In the genomic region with DNA sequence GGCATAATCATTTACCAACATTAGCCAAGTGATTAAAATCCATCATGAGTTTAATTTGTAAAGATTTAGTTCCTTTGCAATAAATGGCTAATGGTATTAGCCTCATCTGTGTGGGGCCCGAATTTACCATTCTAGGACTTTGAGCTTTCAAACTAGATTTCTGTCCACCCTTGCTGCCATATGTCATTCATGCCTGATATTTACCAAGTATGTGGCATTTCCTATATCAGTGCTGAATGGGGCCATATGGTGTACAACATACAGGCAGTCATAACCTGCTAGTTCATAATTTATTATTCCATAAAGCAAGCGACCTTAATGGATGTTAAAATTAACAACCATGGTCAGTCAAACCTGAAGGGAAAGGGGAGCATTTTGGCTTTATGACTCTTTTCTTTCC, we compare ENCODE assay signal across 10 mouse cellular contexts. TPM values are rescaled to one million over a fixed set of nuclear protein-coding genes. Genes with fewer than 3 reads are reported as not detected.
DNase-seq lines count a peak whose midpoint lies in the region; ATAC-seq lines count a peak whose summit lies in the region.
"Had no signal": no experiment of that assay in that cellular context is flagged by ENCODE, and none has a peak within 500 bp of the region (broad histone marks: within the 10 kb centered on the region; RNA-seq: fewer than 3 reads in every experiment).

No protein-coding gene starts in this region.

- H3K4me1 ChIP-seq in liver, embryonic 11.5 days (replicated peaks; ENCODE audit: control insufficient read depth, insufficient read depth, low read length), result no peaks in the 10 kb centered on the region
- H3K4me1 ChIP-seq in limb, embryonic 15.5 days, result 0 out of 2 replicates have a peak, but pooled peaks cover 2% of the 10 kb centered on the region
- no peaks in the 10 kb centered on the region for H3K4me1 ChIP-seq in stomach, embryonic 15.5 days

- 71% methylated on average over 2 of the region's 2 CpGs for WGBS in liver, embryonic 11.5 days
- WGBS in limb, embryonic 15.5 days, result 29% methylated on average over 2 of the region's 2 CpGs
- 57% methylated on average over 2 of the region's 2 CpGs for WGBS in stomach, embryonic 15.5 days

- H3K27me3 ChIP-seq in liver, embryonic 11.5 days (replicated peaks; ENCODE audit: control insufficient read depth, insufficient read depth, low read length), result no peaks in the 10 kb centered on the region
- no peaks in the 10 kb centered on the region for H3K27me3 ChIP-seq in limb, embryonic 15.5 days
- H3K27me3 ChIP-seq in stomach, embryonic 15.5 days (replicated peaks), result no peaks in the 10 kb centered on the region
- H3K27me3 ChIP-seq: liver, embryonic 13.5 days had no signal

- H3K27ac ChIP-seq in liver, embryonic 11.5 days (ENCODE audit: low read depth, low read length), result no peak overlapping the region
- H3K27ac ChIP-seq in limb, embryonic 15.5 days, result no peak overlapping the region
- no peak overlapping the region for H3K27ac ChIP-seq in stomach, embryonic 15.5 days
- H3K27ac ChIP-seq: liver, embryonic 13.5 days had no signal

- DNase-seq in cerebellum, adult 9-11 months, result no peak
- no peak for DNase-seq in liver, embryonic 11.5 days (ENCODE audit: low spot score)
- no peak for DNase-seq in liver
- DNase-seq in B cell, adult 2 months, result no peak
- DNase-seq in spleen, postnatal 36 days (ENCODE audit: low spot score in 2 of 2), result no peak

- no peaks in the 10 kb centered on the region for H3K36me3 ChIP-seq in liver, embryonic 11.5 days (ENCODE audit: control insufficient read depth, insufficient read depth, low read length)
- H3K36me3 ChIP-seq in limb, embryonic 15.5 days, result no peaks in the 10 kb centered on the region
- H3K36me3 ChIP-seq in stomach, embryonic 15.5 days, result no peaks in the 10 kb centered on the region
- H3K36me3 ChIP-seq: liver, embryonic 13.5 days had no signal

- H3K4me3 ChIP-seq in liver, embryonic 11.5 days (ENCODE audit: low read depth, low read length), result no peak overlapping the region
- H3K4me3 ChIP-seq in limb, embryonic 15.5 days, result no peak overlapping the region
- no peak overlapping the region for H3K4me3 ChIP-seq in stomach, embryonic 15.5 days (replicated peaks)

- H3K9ac ChIP-seq in liver, embryonic 11.5 days (ENCODE audit: low read depth, low read length), result no peak overlapping the region
- H3K9ac ChIP-seq in limb, embryonic 15.5 days, result no peak overlapping the region
- H3K9ac ChIP-seq in stomach, embryonic 15.5 days, result no peak overlapping the region
- H3K9ac ChIP-seq: liver, embryonic 13.5 days had no signal

- H3K9me3 ChIP-seq in liver, embryonic 11.5 days (ENCODE audit: control insufficient read depth, low read length), result no peaks in the 10 kb centered on the region
- H3K9me3 ChIP-seq in limb, embryonic 15.5 days, result no peaks in the 10 kb centered on the region
- no peaks in the 10 kb centered on the region for H3K9me3 ChIP-seq in stomach, embryonic 15.5 days
- H3K9me3 ChIP-seq: liver, embryonic 13.5 days had no signal

- ATAC-seq in cerebellum, adult (ENCODE audit: insufficient number of reproducible peaks, low FRiP score, low TSS enrichment), result peak; percentile 52; the same call in 1 of the 2 replicates
- no peak for ATAC-seq in liver, embryonic 11.5 days (replicated peaks; ENCODE audit: low FRiP score)
- no peak for ATAC-seq in limb, embryonic 15.5 days (ENCODE audit: insufficient number of reproducible peaks, low FRiP score, low TSS enrichment, low read depth)
- ATAC-seq in stomach, embryonic 15.5 days (ENCODE audit: insufficient read depth, low FRiP score, low read depth), result no peak

- peak overlapping the region; percentile 51; the same call in 1 of the 2 replicates for H3K4me2 ChIP-seq in liver, embryonic 11.5 days
- H3K4me2 ChIP-seq in limb, embryonic 15.5 days, result peak overlapping the region; percentile 19
- H3K4me2 ChIP-seq in stomach, embryonic 15.5 days, result peak overlapping the region; percentile 37

RNA-seq across cellular contexts. Expression of a gene that starts 55.8 kb away (rescaled TPM):
- 0.77 and 0.97 TPM in 2 replicates for polyA plus RNA-seq in liver, embryonic 11.5 days (2014; fragmentation: Nextera tagmentation; extraction: Ambion mirVana)
- polyA plus RNA-seq in limb, embryonic 15.5 days (2015; fragmentation: Nextera tagmentation; extraction: Ambion mirVana), result 0.88 and 2.1 TPM in 2 replicates
- polyA plus RNA-seq in stomach, embryonic 15.5 days (2015; fragmentation: Nextera tagmentation; extraction: Ambion mirVana), result 0.53 and 1.3 TPM in 2 replicates

RNA-seq across cellular contexts. Expression of a gene that starts 55.8 kb away (rescaled TPM):
- polyA plus RNA-seq in liver, embryonic 11.5 days (2014; fragmentation: Nextera tagmentation; extraction: Ambion mirVana), result 0.10 TPM in 2 replicates
- not detected in 2 replicates for polyA plus RNA-seq in limb, embryonic 15.5 days (2015; fragmentation: Nextera tagmentation; extraction: Ambion mirVana)
- 2.2 and 3.3 TPM in 2 replicates for polyA plus RNA-seq in stomach, embryonic 15.5 days (2015; fragmentation: Nextera tagmentation; extraction: Ambion mirVana)
- polyA plus RNA-seq: heart, embryonic 11.5 days; liver, embryonic 13.5 days had no signal
